Mouse (Mus musculus) brown adipose tissue, adult 24 weeks (tissue): Measurements from ENCODE around the gene Tmem234. TPM values are rescaled to one million over a fixed set of nuclear protein-coding genes. Genes with fewer than 3 reads are reported as not detected.

Source experiments
- H3K27ac ChIP-seq: fragments of 200-500 bp; replicated peaks from 2 replicates; pipeline ENCODE4 v1.5.1; 2012; ENCODE audit warnings: low read depth, mild to moderate bottlenecking, low read length
- H3K4me1 ChIP-seq: fragments of 200-500 bp; 2 replicates; pipeline ENCODE4 v1.6.1; 2012; ENCODE audit warnings: low read length, mixed read lengths; ENCODE audit not compliant: control insufficient read depth, insufficient read depth, insufficient read length
- H3K4me3 ChIP-seq: fragments of 200-500 bp; 2 replicates; pipeline ENCODE4 v1.5.1; 2012; ENCODE audit warnings: low read depth, mild to moderate bottlenecking, low read length, moderate library complexity; ENCODE audit not compliant: insufficient read depth
- polyA plus RNA-seq: library from polyadenylated mRNA; stranded (reverse); fragments of >200 nt; gene quantifications from 2 replicates; pipeline ENCODE4 v1.2.4, GENCODE M21; 2012; ENCODE audit not compliant: missing spikeins, insufficient read depth, insufficient read length

Tmem234 gene
- polyA plus RNA-seq, 1 experiment, result 96.6 TPM

- no peaks in the 10 kb centered on the region for H3K4me1 ChIP-seq
- no peak overlapping the region for H3K27ac ChIP-seq
- H3K4me3 ChIP-seq, result no peak overlapping the region
Observed at GRCm38 (mm10) chr4:129650359-129650758, 49.9 kb downstream of the Tmem234 start.

GRCm38 (mm10) chr4:129654770-129655169, 54.3 kb downstream of the Tmem234 start:
- Histone ChIP-seq H3K4me3 (no peak overlapping the region), H3K27ac (no peak overlapping the region), H3K4me1 (no peaks in the 10 kb centered on the region)

DNA sequence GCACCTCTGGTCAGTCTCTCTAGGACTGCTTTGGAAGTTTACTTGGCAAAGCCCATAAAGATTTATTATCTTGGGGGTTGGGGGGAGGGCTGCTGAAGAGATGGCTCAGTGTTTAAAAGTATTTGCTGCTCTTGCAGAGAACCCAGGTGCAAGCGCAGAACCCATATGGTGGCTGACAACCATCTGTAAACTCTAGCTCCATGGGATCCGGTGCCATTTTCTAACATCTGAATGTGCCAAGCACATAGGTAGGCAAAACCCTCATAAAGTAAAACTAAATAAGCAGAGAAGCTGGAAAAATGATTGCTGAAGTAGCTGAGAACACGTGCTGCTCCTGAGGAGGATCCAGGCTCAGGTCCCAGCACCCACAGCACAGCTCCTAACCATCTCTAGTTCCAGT, 61.1 kb downstream of the Tmem234 start:
- Histone ChIP-seq H3K4me1 (no peaks in the 10 kb centered on the region), H3K4me3 (no peak overlapping the region), H3K27ac (no peak overlapping the region)

- Histone ChIP-seq H3K4me3 (no peak overlapping the region), H3K27ac (no peak overlapping the region), H3K4me1 (no peaks in the 10 kb centered on the region)
Observed at GRCm38 (mm10) chr4:129662255-129662813, 61.9 kb downstream of the Tmem234 start.

GRCm38 (mm10) chr4:129671491-129672082, 71.1 kb downstream of the Tmem234 start:
- peak overlapping the region; percentile 91 for H3K27ac ChIP-seq
- peak overlapping the region; percentile 97 for H3K4me3 ChIP-seq
- H3K4me1 ChIP-seq, result peaks cover 3% of the 10 kb centered on the region; the same call in 1 of the 2 replicates

DNA sequence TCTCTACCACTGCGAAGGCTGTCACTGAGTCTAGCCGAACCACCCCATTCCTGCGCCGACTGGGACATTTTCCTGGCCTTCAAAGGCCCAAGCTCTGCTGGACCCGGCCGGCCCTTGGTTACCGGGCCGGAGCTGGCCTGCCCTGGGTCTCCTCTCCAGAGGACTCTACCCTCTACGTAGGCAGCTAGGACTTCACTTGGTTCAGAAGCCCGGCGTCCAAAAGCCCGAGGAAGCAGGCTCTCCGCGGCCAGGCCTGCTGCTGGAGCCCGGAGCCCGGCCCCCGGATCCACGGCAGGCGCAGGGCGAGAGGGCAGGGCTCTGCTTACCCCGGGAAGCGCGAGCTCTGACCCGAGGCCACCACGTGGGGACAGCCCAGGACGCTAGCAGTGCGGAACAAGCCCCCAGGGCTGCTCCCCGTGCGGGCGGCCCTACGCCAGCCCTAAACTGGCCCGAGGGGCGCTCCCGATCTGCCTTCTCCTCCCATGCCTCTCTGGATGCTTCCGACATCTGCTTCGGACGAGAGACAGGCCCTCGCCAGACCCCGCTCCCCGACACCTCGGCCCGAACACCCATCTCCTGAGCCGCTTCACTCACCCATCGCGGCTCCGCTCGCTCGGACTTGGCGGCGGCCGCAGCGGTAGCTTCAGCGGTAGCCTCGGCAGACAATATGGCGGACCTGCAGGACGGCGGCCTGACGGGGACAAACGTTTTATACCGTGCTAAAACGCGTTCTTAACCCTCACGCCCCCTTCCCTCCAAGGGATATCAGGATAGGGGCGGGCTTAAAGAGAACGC, 71.8 kb downstream of the Tmem234 start, which contains the start of gene Kpna6:
TSS of gene Kpna6 (minus strand) at position 685 of the 795 bp plus-strand sequence.
- Histone ChIP-seq H3K4me3 (peak within 1 kb of the TSS; percentile 97), H3K4me1 (peaks cover 3% of the 10 kb centered on the region; the same call in 1 of the 2 replicates), H3K27ac (peak within 1 kb of the TSS; percentile 91)

GRCm38 (mm10) chr4:129672878-129673449, 72.5 kb downstream of the Tmem234 start:
- H3K4me3 ChIP-seq, result peak overlapping the region; percentile 97
- peaks cover 3% of the 10 kb centered on the region; the same call in 1 of the 2 replicates for H3K4me1 ChIP-seq
- H3K27ac ChIP-seq, result peak overlapping the region; percentile 52; the same call in 1 of the 2 replicates

Other genes starting within 250 kb of the Tmem234 start
- 1.5 and 3.4 TPM in 2 replicates for gene Zbtb8a, start 222.6 kb upstream of the Tmem234 start, polyA plus RNA-seq
- gene Zbtb8b, start 159.8 kb upstream of the Tmem234 start, polyA plus RNA-seq, result not detected in 2 replicates
- 24.8 and 35.7 TPM in 2 replicates for gene Bsdc1, start 139.1 kb upstream of the Tmem234 start, polyA plus RNA-seq
- not detected in 2 replicates for gene Tssk3, start 109.6 kb upstream of the Tmem234 start, polyA plus RNA-seq
- gene Fam229a, start 109.5 kb upstream of the Tmem234 start, polyA plus RNA-seq, result not detected in 2 replicates
- gene Marcksl1, start 87.1 kb upstream of the Tmem234 start, polyA plus RNA-seq, result 3.5 and 4.9 TPM in 2 replicates
- 46.2 and 49.1 TPM in 2 replicates for gene Hdac1, start 58.0 kb upstream of the Tmem234 start, polyA plus RNA-seq
- gene Lck, start 27.0 kb upstream of the Tmem234 start, polyA plus RNA-seq, result not detected in 2 replicates
- gene Fam167b, start 22.1 kb upstream of the Tmem234 start, polyA plus RNA-seq, result not detected in 2 replicates
- 156 and 174 TPM in 2 replicates for gene Eif3i, start within 50 bp of the Tmem234 start, polyA plus RNA-seq
- gene Dcdc2b, start 13.6 kb downstream of the Tmem234 start, polyA plus RNA-seq, result 1.3 TPM in 1 of 2 replicates, not detected in the other
- gene Iqcc, start 18.4 kb downstream of the Tmem234 start, polyA plus RNA-seq, result 14.3 and 14.6 TPM in 2 replicates
- 59.5 and 76.0 TPM in 2 replicates for gene Ccdc28b, start 23.3 kb downstream of the Tmem234 start, polyA plus RNA-seq
- gene Txlna, start 40.4 kb downstream of the Tmem234 start, polyA plus RNA-seq, result 13.5 and 15.8 TPM in 2 replicates
- 45.7 and 75.5 TPM in 2 replicates for gene Kpna6, start 72.1 kb downstream of the Tmem234 start, polyA plus RNA-seq
- 5.4 and 7.3 TPM in 2 replicates for gene Tmem39b, start 96.2 kb downstream of the Tmem234 start, polyA plus RNA-seq
- 16.9 and 23.4 TPM in 2 replicates for gene Khdrbs1, start 141.6 kb downstream of the Tmem234 start, polyA plus RNA-seq
- gene Ptp4a2, start 210.6 kb downstream of the Tmem234 start, polyA plus RNA-seq, result 156 and 232 TPM in 2 replicates